Mouse (Mus musculus) thymus, postnatal 25 days (tissue): Measurements from ENCODE around the gene Myh10.
"Not testable (repeated sequence)": the region's sequence is repeated elsewhere in the genome, so short reads cannot be mapped to it uniquely, and the experiment has no call there.

ENCODE experiments used
- DNase-seq: peaks from one replicate; pipeline ENCODE4 v3.0.0; 2022

The Myh10 gene

GRCm38 (mm10) chr11:68811881-68812577, 120.7 kb downstream of the Myh10 start:
- no peak for DNase-seq

GRCm38 (mm10) chr11:68818416-68818815, 127.1 kb downstream of the Myh10 start:
- no peak for DNase-seq

DNA sequence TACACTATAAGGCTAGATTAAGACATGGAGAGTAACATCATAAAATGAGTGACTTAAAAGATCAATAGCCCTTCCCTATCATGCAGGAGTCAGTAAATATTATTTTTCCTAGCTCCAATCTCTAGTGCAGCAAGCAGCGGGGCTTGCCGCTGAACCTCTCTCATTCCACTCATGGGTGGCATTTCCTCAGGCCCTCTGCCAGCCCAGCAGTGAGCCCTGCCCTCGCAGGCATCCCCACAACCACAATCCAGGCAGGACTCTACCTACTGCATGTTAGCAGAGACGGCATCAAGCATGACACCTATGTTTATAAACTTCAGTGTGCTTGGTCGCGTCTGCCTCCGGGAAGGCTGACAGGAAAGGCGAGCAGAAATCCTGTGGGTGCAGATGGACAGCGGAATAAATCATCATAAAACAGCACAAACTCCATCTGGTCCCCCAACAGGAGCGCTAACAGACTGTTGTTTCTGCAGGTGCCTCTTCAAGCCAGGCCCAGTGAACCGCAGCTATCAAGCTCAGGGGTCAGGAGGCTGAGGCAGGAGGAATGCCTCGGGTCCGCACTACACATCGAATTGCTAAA, 128.0 kb downstream of the Myh10 start:
- no peak for DNase-seq

GRCm38 (mm10) chr11:68822326-68822725, 131.0 kb downstream of the Myh10 start:
- no peak for DNase-seq

GRCm38 (mm10) chr11:68826735-68827134, 135.4 kb downstream of the Myh10 start:
- no peak for DNase-seq

DNA sequence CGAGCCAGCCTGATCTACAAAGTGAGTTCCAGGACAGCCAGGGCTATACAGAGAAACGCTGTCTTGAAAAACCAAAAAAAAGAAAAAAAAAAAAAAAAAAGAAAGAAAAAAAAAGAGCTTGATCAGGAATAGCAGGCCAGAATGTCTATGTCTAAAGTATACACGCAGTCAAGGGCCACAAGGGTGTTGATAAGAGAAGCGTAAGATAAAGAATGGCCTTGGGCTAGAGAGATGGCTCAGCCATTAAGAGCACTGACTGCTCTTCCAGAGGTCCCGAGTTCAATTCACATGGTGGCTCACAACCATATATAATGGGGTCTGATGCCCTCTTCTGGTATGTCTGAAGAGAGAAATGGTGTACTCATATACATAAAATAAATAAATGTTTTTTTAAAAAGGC, 140.2 kb downstream of the Myh10 start:
- DNase-seq: not testable (repeated sequence)

GRCm38 (mm10) chr11:68832793-68833192, 141.4 kb downstream of the Myh10 start:
- DNase-seq: no peak

DNA sequence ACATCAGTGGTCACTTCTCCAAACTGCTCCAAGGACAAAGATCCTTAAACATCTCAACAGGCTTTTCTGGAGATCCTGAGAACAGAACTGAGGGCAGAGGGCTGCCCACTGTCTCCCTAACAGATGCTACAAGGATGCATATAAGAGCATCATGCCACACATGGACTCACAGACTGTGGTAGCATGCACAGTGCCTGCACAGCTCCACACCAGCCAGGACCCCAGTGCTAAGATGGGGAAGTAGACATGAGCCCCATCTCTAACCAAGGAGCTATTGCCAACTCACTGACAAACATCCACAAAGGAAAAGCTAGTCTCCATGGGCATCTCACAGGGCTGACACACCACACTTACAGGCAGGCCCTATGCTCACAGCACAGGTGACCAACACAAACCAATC, 142.2 kb downstream of the Myh10 start:
- DNase-seq: no peak

- no peak for DNase-seq
Measured at GRCm38 (mm10) chr11:68835034-68835433, 143.7 kb downstream of the Myh10 start.

GRCm38 (mm10) chr11:68839606-68840005, 148.2 kb downstream of the Myh10 start:
- DNase-seq: no peak

DNA sequence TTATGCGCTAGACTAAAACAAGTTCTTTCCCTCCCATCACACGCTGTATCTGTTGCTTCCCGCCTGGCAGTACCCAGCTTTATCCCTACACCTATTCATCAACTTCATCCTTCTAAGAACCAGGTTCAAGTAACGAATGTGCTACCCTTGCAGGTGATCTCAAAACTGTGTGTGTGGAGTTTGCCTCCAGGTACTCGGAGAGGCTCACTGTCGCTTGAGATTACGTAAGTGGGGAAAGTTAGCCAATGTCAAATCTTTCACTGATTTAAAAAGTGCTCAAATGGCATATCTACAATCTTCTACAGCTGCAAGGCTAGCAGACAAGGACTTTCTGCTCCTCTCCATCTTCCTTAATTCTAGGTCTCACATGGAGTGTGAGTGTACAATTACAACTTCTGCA, 159.5 kb downstream of the Myh10 start:
- no peak for DNase-seq

DNA sequence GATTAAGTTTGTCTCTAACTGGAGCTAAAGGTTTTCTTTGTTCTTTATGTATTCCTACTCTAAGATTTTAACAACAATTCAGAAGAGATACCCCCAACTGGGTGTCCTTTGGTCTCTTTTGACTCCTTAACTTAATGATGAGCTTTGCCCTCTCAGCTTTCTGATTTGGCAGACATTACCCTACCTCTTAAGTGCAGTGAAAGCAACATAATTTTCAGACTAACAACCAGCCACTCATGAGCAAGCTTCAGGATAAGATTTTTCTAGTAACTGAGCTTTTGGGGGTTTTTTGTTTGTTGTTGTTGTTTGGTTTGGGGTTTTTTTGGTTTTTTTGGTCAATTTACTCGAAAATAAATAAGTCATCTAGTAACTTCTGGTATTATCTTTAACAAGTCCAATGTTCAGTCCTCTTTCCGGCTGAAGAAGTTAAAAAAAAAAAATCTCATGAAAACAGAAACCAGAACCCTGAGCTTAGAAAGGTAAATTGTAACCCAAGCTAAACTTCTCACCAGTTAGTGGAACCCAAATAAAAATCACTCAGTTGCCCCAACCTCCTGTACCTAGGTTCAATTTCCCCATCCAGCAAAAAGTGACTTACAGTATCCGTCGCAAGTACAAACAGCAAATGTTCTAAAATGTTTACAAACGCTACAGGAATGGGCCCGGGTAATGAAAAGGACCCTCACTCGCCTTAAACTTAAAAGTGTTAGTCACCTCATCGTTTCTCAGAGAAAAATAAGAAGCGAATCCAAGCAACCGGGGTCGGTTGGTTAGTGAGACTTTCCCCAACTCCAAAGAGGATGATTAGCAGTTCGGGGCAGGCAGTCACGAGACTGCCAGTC, 160.5 kb downstream of the Myh10 start:
- no peak for DNase-seq

DNA sequence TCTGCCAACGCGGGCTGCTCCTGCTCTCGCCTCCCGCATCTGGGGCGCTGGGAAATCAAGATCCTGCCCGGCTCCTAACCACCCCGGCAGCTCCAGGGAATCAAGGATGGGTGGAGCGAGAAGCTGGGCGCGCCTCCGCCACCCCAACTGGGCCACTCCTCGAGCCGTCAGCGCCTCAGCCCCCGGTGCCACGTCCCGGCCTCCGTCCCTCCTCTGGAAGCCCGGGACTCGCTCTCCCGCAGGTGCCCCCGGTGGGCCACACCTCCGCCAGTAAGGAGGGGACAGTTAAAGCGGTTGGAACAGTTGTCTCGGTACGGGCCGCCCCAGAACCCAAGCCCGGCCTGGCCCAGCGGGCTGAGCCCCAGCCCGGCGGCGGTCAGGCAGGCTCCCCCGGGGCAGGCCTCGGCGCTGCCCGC, 161.1 kb downstream of the Myh10 start:
- DNase-seq: no peak

GRCm38 (mm10) chr11:68852932-68853409, 161.6 kb downstream of the Myh10 start:
- DNase-seq: peak; percentile 100

DNA sequence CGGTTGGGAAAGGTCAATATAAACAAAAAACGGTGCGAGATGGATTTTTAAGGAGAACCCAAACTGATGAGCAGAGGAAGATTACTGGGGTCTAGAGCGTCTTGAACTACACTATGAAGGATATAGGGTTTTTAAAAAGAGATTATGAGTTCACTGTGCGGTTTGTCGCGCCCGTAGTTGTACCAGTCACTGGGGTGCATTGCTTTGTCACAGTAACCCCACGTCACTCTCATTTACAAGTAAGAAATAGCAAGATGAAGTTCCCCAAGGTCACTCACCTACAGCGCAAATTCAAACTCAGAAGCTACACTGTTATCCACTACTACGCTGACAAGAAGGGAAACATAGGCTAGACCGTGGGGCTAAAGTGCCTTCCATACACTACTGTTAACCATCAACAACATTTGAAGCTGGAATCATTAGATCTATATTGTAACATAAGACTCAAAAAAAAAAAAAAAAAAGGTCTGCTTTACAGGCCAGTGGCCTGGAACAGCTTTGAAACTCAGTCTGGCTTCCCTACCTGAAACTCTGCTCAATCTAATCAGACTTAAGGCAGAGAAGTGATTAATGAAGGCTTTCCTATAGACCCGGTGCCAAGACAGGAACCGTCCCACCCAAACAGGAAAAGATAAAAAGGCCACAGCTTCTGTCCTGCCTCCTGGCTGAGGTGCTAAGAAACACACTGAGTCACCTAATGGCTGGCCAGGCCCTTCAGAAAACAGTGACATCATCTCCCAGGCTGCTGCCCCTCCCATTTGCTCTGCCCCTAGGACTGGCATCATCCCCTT, 162.4 kb downstream of the Myh10 start:
- DNase-seq: peak; percentile 9

- DNase-seq: no peak
Measured at GRCm38 (mm10) chr11:68854621-68855020, 163.3 kb downstream of the Myh10 start.

DNA sequence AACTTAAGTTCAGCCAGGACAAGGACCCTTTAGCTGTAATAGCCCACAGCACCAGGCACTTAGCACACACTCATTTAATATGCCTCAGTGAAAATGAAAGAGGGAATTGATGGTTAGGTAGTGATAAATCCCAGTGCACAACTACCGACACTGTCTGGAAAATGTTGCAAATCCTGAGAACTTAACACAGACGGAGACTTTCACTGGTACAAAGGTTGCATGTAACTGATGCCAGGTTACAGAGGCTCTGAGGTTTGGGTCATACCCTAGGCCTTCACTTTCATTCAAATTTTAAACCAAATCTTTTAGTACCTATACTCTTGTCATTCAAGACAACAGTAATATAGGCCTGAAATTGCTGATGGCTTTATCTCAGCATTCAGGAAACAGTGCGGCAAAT, 166.0 kb downstream of the Myh10 start:
- no peak for DNase-seq

GRCm38 (mm10) chr11:68859943-68860593, 168.7 kb downstream of the Myh10 start:
- no peak for DNase-seq

DNA sequence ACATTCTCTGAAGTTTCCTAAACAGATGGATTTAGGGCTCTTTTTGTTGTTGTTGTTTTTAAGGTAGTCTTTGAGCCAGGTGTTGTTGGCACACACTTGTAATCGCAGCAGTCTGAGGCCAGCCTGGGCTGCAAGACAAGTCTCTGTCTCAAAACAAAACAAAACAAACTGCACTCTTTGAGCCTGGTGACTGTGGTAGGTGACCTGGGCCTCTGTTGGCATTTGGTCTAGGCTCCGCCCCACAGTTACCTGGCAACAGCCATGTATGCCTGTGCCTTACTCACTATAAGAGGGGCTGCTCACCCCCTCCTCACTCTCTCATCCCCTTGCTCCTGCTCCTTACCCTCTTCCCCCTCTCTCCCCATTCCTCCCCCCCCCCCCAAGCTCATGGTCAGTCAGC, 170.9 kb downstream of the Myh10 start:
- DNase-seq: no peak

DNA sequence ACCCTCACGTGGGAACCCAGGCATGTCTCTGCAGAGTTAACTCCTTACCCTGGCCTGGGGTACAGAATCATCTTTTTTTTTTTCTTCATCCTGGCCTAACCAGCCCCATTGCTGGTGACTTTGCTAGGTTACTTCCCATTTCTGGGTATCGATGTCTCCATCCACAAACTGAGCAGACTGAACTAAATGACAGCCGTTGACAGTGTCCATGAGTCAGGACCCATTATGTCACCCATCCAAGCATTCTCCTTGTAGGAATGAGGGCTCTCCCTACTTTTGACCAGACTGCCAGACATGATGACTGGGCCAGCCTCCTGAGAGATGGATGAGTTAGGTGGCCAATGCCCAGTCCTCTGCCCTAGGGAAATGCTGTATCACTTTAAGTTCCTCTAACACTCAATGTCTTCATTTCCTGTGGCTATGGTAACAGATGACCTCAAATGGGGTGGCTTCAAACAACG, 172.3 kb downstream of the Myh10 start:
- no peak for DNase-seq

DNA sequence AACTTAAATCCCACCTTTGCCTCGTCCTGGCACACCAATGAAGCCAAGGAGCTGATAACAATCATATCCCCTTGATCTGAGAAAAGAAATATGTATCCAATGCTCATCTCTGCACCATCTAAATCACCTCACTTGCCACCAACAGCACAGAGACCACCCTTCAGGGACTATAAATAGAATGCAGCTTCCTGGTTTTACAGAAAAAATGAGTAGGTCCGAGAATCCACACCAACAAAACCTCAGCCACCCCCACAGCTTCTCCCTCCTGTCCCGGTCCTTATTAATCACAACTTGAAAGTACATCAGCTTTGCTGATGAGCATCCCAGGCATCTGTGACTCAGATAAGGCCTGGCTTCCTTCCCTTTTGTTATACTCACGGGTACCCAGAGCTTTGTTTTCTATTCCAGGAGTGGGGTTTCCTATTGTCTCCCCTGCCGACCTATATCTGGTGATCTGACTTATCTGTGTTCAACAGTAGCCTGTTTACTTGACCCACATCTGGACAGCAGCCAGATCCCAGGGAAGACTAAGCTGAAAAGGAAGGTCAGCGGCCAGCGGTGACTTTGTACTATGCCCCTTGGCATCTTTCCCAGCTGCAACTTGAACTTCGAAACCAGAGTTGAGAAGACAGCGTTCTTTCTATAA, 173.3 kb downstream of the Myh10 start:
- no peak for DNase-seq
